Mouse (Mus musculus) ES-Bruce4 (cell line): ENCODE results near the gene Map6. TPM values are rescaled to one million over a fixed set of nuclear protein-coding genes. Genes with fewer than 3 reads are reported as not detected.

Experiments used
- H3K27ac ChIP-seq: 2 replicates; pipeline ENCODE4 v1.5.1; 2012; ENCODE audit warnings: low read length, inconsistent platforms; ENCODE audit not compliant: insufficient read depth
- H3K27me3 ChIP-seq: 2 replicates; pipeline ENCODE4 v1.6.1; 2012; ENCODE audit warnings: mild to moderate bottlenecking, low read length, inconsistent platforms; ENCODE audit not compliant: control insufficient read depth, poor library complexity, insufficient read depth, severe bottlenecking
- H3K36me3 ChIP-seq: 2 replicates; pipeline ENCODE4 v1.6.1; 2012; ENCODE audit warnings: inconsistent platforms, mild to moderate bottlenecking, low read length, moderate library complexity; ENCODE audit not compliant: control insufficient read depth, poor library complexity, insufficient read depth, severe bottlenecking
- H3K4me1 ChIP-seq: one replicate; pipeline ENCODE4 v1.8.1; 2011; ENCODE audit warnings: low read length; ENCODE audit not compliant: control insufficient read depth, insufficient read depth
- H3K4me3 ChIP-seq: 2 replicates; pipeline ENCODE4 v1.5.1; 2011; ENCODE audit warnings: low read depth, mild to moderate bottlenecking, low read length
- H3K9ac ChIP-seq: 2 replicates; pipeline ENCODE4 v1.6.1; 2012; ENCODE audit warnings: low read depth, mild to moderate bottlenecking, inconsistent platforms; ENCODE audit not compliant: poor library complexity, severe bottlenecking
- H3K9me3 ChIP-seq: replicated peaks from 2 replicates; pipeline ENCODE4 v1.6.1; 2012; ENCODE audit warnings: mild to moderate bottlenecking, low read length, inconsistent platforms; ENCODE audit not compliant: control insufficient read depth, poor library complexity, insufficient read depth, severe bottlenecking
- CTCF ChIP-seq: IDR thresholded peaks from one replicate; pipeline ENCODE4 v1.8.1; 2011; ENCODE audit warnings: low read depth, low read length
- EP300 ChIP-seq: IDR thresholded peaks from 2 replicates; pipeline ENCODE4 v1.6.1; 2011; ENCODE audit warnings: low read depth, low read length; ENCODE audit not compliant: insufficient read depth
- POLR2A ChIP-seq: IDR thresholded peaks from one replicate; pipeline ENCODE4 v1.8.1; 2011; ENCODE audit warnings: low read length; ENCODE audit not compliant: insufficient read depth
- polyA plus RNA-seq: library from polyadenylated mRNA; stranded (reverse); fragments of >200 nt; gene quantifications from 2 replicates; pipeline ENCODE4 v1.2.4, GENCODE M21; 2011; ENCODE audit warnings: low read depth; ENCODE audit not compliant: missing spikeins, insufficient read depth, insufficient read length

Gene Map6
- polyA plus RNA-seq, 1 experiment = 16.0 TPM

DNA sequence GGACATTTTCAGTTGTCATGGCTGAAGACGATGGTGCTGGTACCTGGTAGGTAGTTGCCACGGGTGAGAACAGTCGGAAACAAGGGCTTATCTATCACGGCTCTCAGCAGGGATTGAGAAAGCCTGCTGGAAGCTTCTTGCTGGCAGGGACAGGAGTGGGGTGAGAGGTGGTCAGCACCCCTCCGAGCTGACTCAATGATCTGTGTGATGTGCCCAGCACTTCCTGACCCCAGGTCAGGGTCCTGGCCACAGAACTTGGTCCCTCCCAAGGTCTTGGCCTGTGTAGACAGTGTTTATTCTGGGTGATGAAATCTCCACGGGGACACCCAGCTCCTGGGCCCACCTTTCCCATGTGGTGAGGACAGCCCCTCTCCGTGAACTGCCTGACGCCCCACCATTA is 38.4 kb upstream of the Map6 start:
- no peaks in the 10 kb centered on the region for H3K9me3 ChIP-seq
- H3K9ac ChIP-seq = no peak overlapping the region
- TF ChIP-seq EP300 = no peak
- TF ChIP-seq POLR2A = no peak
- no peak for TF ChIP-seq CTCF
- no peak overlapping the region for H3K27ac ChIP-seq
- no peaks in the 10 kb centered on the region for H3K4me1 ChIP-seq
- H3K36me3 ChIP-seq = no peaks in the 10 kb centered on the region
- no peak overlapping the region for H3K4me3 ChIP-seq
- no peaks in the 10 kb centered on the region for H3K27me3 ChIP-seq

DNA sequence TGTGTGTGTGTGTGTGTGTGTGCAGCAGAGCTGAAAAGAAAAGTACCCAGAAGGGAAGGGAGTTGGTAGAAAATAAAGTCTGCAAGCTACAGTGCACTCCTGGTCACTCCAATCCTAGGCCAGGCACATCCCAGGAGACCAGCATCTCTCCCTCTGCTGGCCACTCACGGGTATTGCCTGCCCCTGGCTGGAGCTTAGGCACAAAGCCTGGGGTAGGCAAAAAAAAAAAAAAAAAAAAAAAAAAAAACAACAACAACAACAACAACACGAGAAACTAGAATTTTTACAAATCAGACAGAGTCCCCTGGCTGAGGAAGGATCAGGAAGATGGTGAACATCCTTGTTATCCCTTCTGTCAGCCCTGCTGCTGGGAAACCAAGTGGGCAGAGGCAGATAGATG is 37.8 kb upstream of the Map6 start:
- H3K27me3 ChIP-seq = no peaks in the 10 kb centered on the region
- no peaks in the 10 kb centered on the region for H3K9me3 ChIP-seq
- H3K9ac ChIP-seq = no peak overlapping the region
- TF ChIP-seq POLR2A = no peak
- TF ChIP-seq EP300 = no peak
- TF ChIP-seq CTCF = peak; percentile 61
- H3K4me1 ChIP-seq = no peaks in the 10 kb centered on the region
- H3K36me3 ChIP-seq = no peaks in the 10 kb centered on the region
- H3K4me3 ChIP-seq = no peak overlapping the region
- H3K27ac ChIP-seq = no peak overlapping the region

DNA sequence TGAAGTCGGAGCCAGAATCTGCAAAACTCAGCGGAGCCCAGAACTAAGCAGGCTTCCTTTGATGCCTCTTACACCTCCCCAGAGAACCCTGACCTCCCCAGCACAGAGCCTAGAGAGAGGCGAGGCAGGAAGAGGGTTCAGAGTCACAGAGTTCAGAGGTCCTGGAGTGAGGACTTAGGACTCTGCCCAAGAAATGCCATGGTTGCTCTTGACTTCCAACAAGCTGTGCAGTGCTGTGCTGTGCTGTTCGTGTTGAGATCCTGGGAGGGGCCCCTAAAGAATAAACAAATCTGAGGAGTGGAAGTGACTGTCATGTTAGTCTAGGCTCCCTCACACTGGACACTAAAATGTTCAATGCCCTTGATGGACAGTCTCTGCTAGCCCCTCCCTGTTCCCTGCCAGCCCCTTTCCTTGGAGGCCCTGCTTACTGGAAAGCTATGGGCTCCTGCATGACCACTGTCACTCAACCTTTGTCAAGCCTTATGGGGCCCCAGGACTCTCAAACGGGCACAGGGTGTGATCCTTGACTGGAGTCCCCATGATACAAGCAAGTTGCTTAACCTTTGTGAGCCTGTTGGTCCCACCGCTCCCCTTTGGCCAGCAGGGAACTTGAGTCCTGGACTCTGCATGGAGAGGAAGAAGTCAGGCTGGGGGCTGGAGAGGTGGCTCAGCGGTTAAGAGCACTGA is 37.0 kb upstream of the Map6 start:
- Histone ChIP-seq H3K4me3 (no peak overlapping the region), H3K9me3 (no peaks in the 10 kb centered on the region), H3K36me3 (no peaks in the 10 kb centered on the region), H3K9ac (no peak overlapping the region), H3K27me3 (no peaks in the 10 kb centered on the region), H3K27ac (no peak overlapping the region), H3K4me1 (no peaks in the 10 kb centered on the region)
- no peak for TF ChIP-seq EP300
- no peak for TF ChIP-seq POLR2A
- TF ChIP-seq CTCF = no peak

DNA sequence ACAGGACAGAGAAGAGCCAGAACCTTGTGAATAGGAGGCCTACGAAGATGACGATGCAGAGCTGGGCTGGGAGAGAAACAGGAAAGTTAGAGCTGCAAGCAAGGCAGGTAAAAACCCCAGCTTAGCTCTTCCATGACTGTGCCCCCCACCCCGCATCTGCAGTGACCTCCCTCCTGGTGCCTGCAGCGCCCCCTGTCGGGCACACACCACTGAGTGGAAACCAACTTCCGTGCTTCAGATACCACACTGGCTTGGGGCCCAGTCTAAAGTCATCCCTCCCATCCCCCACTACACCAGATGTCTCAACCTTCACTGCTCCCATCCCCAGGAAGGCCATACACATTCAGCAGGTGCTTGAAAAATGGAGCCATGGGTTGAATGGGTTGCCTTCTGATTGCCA is 34.7 kb upstream of the Map6 start:
- Histone ChIP-seq H3K36me3 (no peaks in the 10 kb centered on the region), H3K27ac (no peak overlapping the region), H3K9ac (no peak overlapping the region), H3K9me3 (no peaks in the 10 kb centered on the region), H3K27me3 (no peaks in the 10 kb centered on the region), H3K4me3 (no peak overlapping the region), H3K4me1 (no peaks in the 10 kb centered on the region)
- TF ChIP-seq CTCF (peak; percentile 36), POLR2A (no peak), EP300 (no peak)

DNA sequence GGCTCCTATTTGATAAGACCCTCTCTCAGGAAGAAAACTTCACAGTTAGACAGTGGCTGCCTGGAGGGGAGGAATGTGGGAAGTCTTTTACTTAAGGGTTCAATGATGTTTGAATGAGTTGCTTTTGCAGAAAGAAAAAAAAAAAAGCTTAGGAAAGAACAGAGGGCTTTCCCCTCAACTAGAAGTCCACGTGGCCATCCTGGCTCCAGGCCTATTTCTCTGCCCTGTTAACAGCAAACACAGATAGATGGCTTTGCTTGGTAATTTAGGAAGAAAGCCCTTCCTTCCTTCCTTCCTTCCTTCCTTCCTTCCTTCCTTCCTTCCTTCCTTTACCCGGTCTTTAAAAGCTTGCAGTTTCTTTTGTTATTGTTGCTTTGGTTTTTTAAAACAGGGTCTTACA is 32.3 kb upstream of the Map6 start:
- H3K4me1 ChIP-seq = no peaks in the 10 kb centered on the region
- no peaks in the 10 kb centered on the region for H3K36me3 ChIP-seq
- H3K9ac ChIP-seq = no peak overlapping the region
- TF ChIP-seq POLR2A (no peak), CTCF (no peak), EP300 (no peak)
- no peak overlapping the region for H3K27ac ChIP-seq
- H3K27me3 ChIP-seq = no peaks in the 10 kb centered on the region
- H3K9me3 ChIP-seq = no peaks in the 10 kb centered on the region
- no peak overlapping the region for H3K4me3 ChIP-seq

DNA sequence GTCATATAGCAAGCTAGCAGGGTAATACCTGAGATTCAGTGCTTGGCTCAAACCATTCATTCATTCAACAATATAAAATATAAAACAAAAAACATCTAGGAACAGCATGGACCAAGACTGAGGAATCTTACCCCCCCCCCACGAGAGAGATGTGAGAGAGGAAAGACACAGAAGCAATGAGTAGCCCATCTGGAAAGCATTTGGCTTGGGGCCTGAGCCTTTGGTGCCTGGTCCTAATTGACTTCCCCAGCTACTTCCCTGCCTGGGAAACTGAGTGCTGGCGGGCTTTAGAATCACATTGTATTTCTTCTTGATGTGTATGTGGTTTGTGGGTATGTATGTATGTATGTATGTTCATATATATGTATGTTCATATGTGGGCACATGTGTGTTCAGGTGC is 31.6 kb upstream of the Map6 start:
- no peak overlapping the region for H3K4me3 ChIP-seq
- no peak for TF ChIP-seq POLR2A
- no peak for TF ChIP-seq CTCF
- TF ChIP-seq EP300 = no peak
- H3K27me3 ChIP-seq = no peaks in the 10 kb centered on the region
- H3K36me3 ChIP-seq = no peaks in the 10 kb centered on the region
- H3K4me1 ChIP-seq = no peaks in the 10 kb centered on the region
- H3K27ac ChIP-seq = no peak overlapping the region
- no peaks in the 10 kb centered on the region for H3K9me3 ChIP-seq
- no peak overlapping the region for H3K9ac ChIP-seq
